Mouse (Mus musculus): ENCODE measurements at regions not wholly inside any gene's neighbourhood (a gene's known extent, or its start where the extent isn't known, plus 50 kb on each side); places are given as distances from the start of the nearest gene placed in this dataset.

DNA sequence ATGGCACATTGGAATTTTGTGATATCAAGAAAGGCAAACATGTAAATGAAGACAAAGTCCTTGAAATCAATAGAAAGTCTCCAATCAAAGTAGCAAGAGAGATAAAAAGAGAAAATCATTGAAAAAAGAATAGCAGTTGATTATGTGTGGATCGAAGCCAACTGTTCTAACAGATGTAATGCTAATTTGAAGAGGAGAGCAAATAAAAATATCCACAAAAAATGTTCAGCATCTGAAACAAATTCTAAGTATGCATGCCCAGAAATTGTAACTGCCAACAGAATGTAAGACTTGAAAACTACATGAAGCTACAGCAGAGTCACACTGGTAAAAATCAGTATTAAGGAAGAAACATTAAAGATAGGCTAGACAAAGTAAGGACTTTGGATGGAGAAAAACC lies 587.2 kb upstream of the Galntl6 start:
- DNase-seq: no peak

DNA sequence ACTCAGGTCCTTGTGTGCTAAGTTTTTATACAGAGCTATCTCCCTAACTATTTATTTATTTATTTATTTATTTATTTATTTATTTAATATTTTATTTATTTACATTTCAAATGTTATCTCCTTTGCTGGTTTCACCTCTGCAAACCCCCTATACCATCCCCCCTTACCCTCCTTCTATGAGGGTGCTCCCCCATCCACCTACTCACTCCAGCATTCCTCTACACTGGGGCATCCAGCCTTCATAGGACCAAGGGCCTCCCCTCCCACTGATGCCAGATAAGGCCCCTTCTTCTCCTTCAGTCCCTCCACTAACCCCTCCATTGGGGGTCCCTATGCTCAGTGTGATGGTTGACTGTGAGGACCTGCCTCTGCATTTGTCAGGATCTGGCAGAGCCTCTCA lies 579.0 kb upstream of the Galntl6 start:
- DNase-seq: no peak

DNA sequence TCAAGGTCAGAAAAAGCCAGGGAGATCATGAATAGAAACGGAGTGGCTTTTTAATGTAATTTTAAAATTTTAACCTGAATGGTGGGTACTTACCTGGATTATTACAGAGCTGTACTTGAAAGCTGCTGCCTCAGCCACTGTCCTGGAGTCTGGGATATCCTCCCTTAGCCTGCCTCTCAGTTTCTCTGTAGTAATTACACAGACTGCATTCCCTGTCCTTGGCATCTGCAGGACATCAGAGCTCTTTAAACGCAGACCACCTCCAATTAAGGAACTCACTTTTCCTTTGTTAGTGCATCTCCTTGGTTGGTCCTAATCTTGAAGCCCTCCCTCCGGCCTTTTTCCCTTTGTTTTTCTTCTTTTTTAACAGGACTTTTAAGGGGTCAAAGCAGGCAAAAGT lies 565.8 kb upstream of the Galntl6 start:
- no peak for DNase-seq

DNA sequence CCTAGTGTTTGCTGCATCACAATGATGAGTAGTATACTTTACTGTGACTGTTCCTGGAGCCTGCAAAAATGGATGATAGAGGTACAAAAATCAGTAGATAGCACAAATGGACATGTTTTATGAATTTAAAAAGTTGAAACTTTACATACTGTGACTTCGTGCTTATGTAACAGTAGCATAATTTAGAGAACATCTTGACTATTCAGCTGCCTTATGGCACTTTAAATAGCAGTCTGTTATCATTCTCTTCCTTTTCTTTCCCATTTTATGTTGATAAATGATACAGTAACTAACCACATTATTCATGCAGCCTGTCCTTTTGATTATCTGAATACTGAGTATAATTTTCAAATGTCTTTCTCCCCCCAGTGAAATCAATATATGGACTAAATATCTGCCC lies 561.8 kb upstream of the Galntl6 start:
- no peak for DNase-seq

DNA sequence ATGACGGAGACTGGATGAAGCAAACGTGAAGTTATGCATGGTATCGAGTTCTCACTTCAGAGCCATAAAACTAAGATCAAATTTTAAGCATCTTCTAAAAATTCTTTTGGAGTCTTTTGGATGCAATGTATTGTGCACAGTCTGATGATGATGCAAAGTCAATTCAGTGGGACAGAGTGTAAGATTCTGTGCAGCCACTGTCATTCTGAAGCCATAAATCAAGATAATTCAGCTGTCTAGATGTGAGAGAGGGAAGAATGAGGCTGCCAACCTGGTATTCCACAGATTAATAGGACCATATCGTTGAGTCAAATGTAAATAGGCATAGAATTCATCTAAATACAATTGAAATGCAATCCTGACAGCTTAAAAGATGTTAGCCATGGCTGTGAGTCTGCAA lies 536.2 kb upstream of the Galntl6 start:
- no peak for DNase-seq

DNA sequence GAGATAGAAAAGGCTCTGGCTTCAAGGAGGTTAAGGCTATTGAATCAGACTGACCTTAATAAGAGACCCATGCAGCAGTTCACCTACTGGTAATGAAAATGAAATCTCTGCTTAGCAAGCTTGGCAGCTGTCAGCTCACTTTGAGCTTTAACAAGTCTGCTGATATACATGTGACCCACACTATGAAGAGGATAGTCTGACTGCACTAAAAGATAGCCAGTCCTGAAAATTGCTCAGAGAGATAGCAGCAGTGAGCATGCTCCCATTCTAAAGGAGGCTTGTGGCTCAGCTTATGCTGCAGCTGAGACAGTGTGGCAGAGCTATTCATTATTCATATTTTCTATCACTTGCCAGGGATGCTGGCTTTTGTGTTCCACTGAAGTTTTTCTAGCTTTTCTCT lies 491.2 kb upstream of the Galntl6 start:
- peak in 1 of 2 experiments; percentile 2 for DNase-seq

DNA sequence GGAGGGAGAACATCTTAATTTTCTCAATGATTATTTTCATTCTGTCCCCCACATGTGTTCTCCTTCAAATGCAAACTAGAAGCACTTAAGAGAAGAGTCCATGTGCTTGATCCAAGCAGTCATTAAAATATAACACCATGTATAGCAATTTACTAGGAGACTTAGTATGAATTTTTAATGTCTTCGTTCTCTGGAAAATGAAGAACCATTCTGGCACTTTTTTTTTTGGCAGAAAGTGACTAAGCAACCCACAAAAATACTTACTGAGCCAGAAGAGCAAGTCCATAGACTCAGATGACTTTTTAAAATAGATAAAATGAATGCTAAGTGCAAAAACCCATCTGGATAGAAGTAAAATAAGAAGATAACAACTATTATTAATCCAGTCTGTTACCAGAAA lies 477.3 kb upstream of the Galntl6 start:
- no peak for DNase-seq

DNA sequence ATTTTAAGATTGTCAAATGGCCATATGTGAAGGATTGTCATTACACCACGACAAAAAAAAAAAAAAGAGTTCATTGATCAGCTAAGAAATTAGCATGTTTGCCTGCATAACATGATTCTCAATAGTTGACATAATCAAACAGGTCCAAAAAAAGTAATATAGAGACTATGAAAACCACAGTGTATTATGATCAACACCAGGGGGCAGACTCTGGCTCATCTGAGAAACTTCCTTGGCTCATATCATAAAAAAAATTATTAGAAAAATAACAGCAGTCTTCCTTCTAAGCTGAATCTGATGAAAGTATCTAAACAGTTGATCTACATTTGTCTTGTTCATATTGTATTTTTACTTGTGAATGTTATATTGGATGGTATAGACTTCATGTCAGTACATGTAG lies 472.3 kb upstream of the Galntl6 start:
- DNase-seq: no peak

DNA sequence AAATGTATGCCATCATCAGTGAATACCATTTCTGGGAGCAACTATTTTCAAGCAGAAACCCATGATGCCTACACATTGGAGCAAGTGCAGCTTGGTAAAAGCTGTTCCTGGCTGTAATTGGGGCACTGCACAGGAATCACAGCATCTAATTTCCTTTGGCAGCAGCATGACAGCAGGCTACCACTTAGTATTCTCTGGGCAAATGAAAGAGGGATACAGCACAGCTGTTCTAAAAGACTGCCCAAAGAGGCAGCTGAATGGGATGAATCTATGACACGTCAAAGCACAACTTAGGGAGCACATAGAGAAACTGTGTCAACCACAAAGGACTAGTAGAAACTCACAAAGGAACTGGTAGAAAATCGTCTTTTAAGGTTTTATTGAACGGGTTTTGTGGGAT lies 440.5 kb upstream of the Galntl6 start:
- no peak for DNase-seq

DNA sequence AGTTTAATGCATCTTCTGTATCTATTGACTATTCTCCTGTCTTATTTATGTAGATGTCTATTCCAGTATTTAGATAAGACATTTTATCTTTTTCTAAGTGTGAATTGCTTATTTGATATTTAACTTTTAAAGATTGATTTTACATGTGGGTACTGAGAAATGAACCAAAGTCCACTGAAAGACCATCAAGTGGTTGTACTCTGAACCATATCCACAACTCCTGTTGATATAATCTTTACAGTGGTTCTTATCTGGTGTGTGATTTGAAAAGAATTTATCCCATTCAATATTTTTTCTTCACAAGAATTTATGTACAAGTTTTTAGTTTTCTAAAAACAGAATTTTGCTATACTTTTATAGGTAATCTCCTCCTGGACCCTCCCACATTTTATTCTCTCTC lies 422.6 kb upstream of the Galntl6 start:
- no peak for DNase-seq

Data from heart, adult 18-20 months (tissue).